Mouse (Mus musculus) ES-E14 (cell line): Measurements from ENCODE around the gene Rasgef1b. TPM values are rescaled to one million over a fixed set of nuclear protein-coding genes. Genes with fewer than 3 reads are reported as not detected.

ENCODE experiments used
- DNase-seq: peaks from one replicate; pipeline ENCODE4 v3.0.0-alpha.2; 2013; ENCODE audit warnings: low read depth, low spot score
- H3K27ac ChIP-seq: 2 replicates; pipeline ENCODE4 v1.5.1; 2012; ENCODE audit warnings: low read depth, mild to moderate bottlenecking, low read length, moderate library complexity, mixed read lengths; ENCODE audit not compliant: poor library complexity, insufficient read depth, severe bottlenecking
- H3K36me3 ChIP-seq: 2 replicates; pipeline ENCODE4 v1.6.1; 2012; ENCODE audit warnings: mild to moderate bottlenecking, low read length, moderate library complexity, mixed read lengths; ENCODE audit not compliant: control insufficient read depth, poor library complexity, insufficient read depth, severe bottlenecking
- H3K4me1 ChIP-seq, 2 experiments: fragments of 150-350 bp in 1 of 2; sonication (generic) in 1 of 2; 2 replicates each; pipeline ENCODE4 v1.6.1; 2012; ENCODE audit warnings: low read length in 2 of 2, mild to moderate bottlenecking in 1 of 2, mixed read lengths in 1 of 2; ENCODE audit not compliant: control insufficient read depth in 2 of 2, insufficient read depth in 2 of 2, poor library complexity in 1 of 2
- H3K4me3 ChIP-seq, 2 experiments: fragments of 150-350 bp in 1 of 2; sonication (generic) in 1 of 2; 2 replicates each; pipeline ENCODE4 v1.5.1; 2012; ENCODE audit warnings: low read length in 2 of 2, low read depth in 1 of 2, mild to moderate bottlenecking in 1 of 2, mixed read lengths in 1 of 2; ENCODE audit not compliant: insufficient read depth in 1 of 2, poor library complexity in 1 of 2, severe bottlenecking in 1 of 2
- H3K9ac ChIP-seq: 2 replicates; pipeline ENCODE4 v1.6.1; 2012; ENCODE audit warnings: low read depth, mild to moderate bottlenecking, low read length, mixed read lengths; ENCODE audit not compliant: poor library complexity, insufficient read depth, severe bottlenecking
- H3K9me3 ChIP-seq: fragments of 150-350 bp; sonication (generic); 2 replicates; pipeline ENCODE4 v1.6.1; 2012; ENCODE audit warnings: low read depth, mild to moderate bottlenecking, low read length; ENCODE audit not compliant: control insufficient read depth, insufficient read depth
- CHD2 ChIP-seq: IDR thresholded peaks from 2 replicates; pipeline ENCODE4 v1.6.1; 2014; ENCODE audit warnings: mild to moderate bottlenecking, low read depth, low read length, inconsistent platforms
- HCFC1 ChIP-seq: IDR thresholded peaks from 2 replicates; pipeline ENCODE4 v1.6.1; 2012; ENCODE audit warnings: low read length, inconsistent platforms, borderline replicate concordance; ENCODE audit not compliant: insufficient read depth
- MAFK ChIP-seq: IDR thresholded peaks from 2 replicates; pipeline ENCODE4 v1.6.1; 2014; ENCODE audit warnings: mild to moderate bottlenecking, low read depth, low read length, inconsistent platforms; ENCODE audit not compliant: insufficient read depth
- ZC3H11A ChIP-seq: IDR thresholded peaks from 2 replicates; pipeline ENCODE4 v1.6.1; 2012; ENCODE audit warnings: low read depth, mild to moderate bottlenecking, inconsistent platforms, low read length, borderline replicate concordance
- ZNF384 ChIP-seq: IDR thresholded peaks from 2 replicates; pipeline ENCODE4 v1.6.1; 2012; ENCODE audit warnings: low read depth, low read length, inconsistent platforms
- in situ Hi-C, 2 experiments: fragments of 600-800 bp; cut with MboI; formaldehyde crosslinking; loops; one replicate each; pipeline ENCODE4 v1.15.1; 2025; ENCODE audit warnings: low sequenced_read_pairs in 2 of 2, inconsistent platforms in 1 of 2; ENCODE audit not compliant: unreplicated experiment in 2 of 2
- total RNA-seq: library from RNA; depleted of rRNA; stranded (reverse); fragments of 300-350 nt; gene quantifications from 2 replicates; pipeline ENCODE4 v1.2.3, GENCODE M21; 2012

Gene Rasgef1b
- total RNA-seq, 1 experiment, result 2.8 TPM

- Histone ChIP-seq H3K4me3 (no peak overlapping the region), H3K4me1 (no peaks in the 10 kb centered on the region), H3K36me3 (no peaks in the 10 kb centered on the region), H3K9me3 (no peaks in the 10 kb centered on the region), H3K27ac (no peak overlapping the region), H3K9ac (no peak overlapping the region)
- in situ Hi-C loops, result no loop called here
- TF ChIP-seq HCFC1 (no peak), ZNF384 (no peak), CHD2 (no peak), MAFK (no peak), ZC3H11A (no peak)
- no peak for DNase-seq
Measured at GRCm38 (mm10) chr5:99482016-99482415, 246.8 kb downstream of the Rasgef1b start.

GRCm38 (mm10) chr5:99480078-99481031 lies 248.5 kb downstream of the Rasgef1b start:
- Histone ChIP-seq H3K9ac (no peak overlapping the region), H3K4me1 (no peaks in the 10 kb centered on the region), H3K36me3 (no peaks in the 10 kb centered on the region), H3K4me3 (no peak overlapping the region), H3K27ac (no peak overlapping the region), H3K9me3 (no peaks in the 10 kb centered on the region)
- DNase-seq, result no peak
- TF ChIP-seq HCFC1, result no peak
- TF ChIP-seq ZNF384, result no peak
- no peak for TF ChIP-seq ZC3H11A
- TF ChIP-seq CHD2, result no peak
- no peak for TF ChIP-seq MAFK
- in situ Hi-C loops, result no loop called here

GRCm38 (mm10) chr5:99479263-99480077 lies 249.4 kb downstream of the Rasgef1b start:
- no peak overlapping the region for H3K9ac ChIP-seq
- H3K4me3 ChIP-seq, result no peak overlapping the region
- no peak for DNase-seq
- in situ Hi-C loops, result no loop called here
- H3K27ac ChIP-seq, result no peak overlapping the region
- no peaks in the 10 kb centered on the region for H3K4me1 ChIP-seq
- H3K9me3 ChIP-seq, result no peaks in the 10 kb centered on the region
- H3K36me3 ChIP-seq, result no peaks in the 10 kb centered on the region
- TF ChIP-seq HCFC1, result no peak
- no peak for TF ChIP-seq ZNF384
- no peak for TF ChIP-seq ZC3H11A
- TF ChIP-seq CHD2, result no peak
- no peak for TF ChIP-seq MAFK

- Histone ChIP-seq H3K36me3 (no peaks in the 10 kb centered on the region), H3K4me1 (no peaks in the 10 kb centered on the region), H3K27ac (no peak overlapping the region), H3K9ac (no peak overlapping the region), H3K4me3 (no peak overlapping the region), H3K9me3 (no peaks in the 10 kb centered on the region)
- TF ChIP-seq ZC3H11A (no peak), ZNF384 (no peak), MAFK (no peak), HCFC1 (no peak), CHD2 (no peak)
- no peak for DNase-seq
- in situ Hi-C loops, result no loop called here
Measured at GRCm38 (mm10) chr5:99478716-99479115, 250.1 kb downstream of the Rasgef1b start.
